Mouse (Mus musculus) hindbrain, embryonic 14.5 days (tissue): ENCODE measurements at regions not wholly inside any gene's neighbourhood (a gene's known extent, or its start where the extent isn't known, plus 50 kb on each side); places are given as distances from the start of the nearest gene placed in this dataset.

Experiments
- ATAC-seq: fragments of 200-750 bp; cut with Nextera tagmentation; 2 replicates; pipeline ENCODE4 v1.8.0; 2017; ENCODE audit warnings: moderate number of reproducible peaks, mild to moderate bottlenecking, moderate TSS enrichment, moderate library complexity; ENCODE audit not compliant: low FRiP score
- DNase-seq: peaks from one replicate; pipeline ENCODE4 v3.0.0-alpha.2; 2015; ENCODE audit warnings: low spot score
- H3K27ac ChIP-seq: fragments of 300-500 bp; sonication (generic); 2 replicates; pipeline ENCODE4 v1.5.1; 2014; ENCODE audit warnings: mild to moderate bottlenecking, moderate library complexity
- H3K27me3 ChIP-seq: fragments of 300-500 bp; sonication (generic); 2 replicates; pipeline ENCODE4 v1.6.1; 2014; ENCODE audit warnings: mild to moderate bottlenecking, low read length, mixed read lengths; ENCODE audit not compliant: control insufficient read depth, insufficient read depth
- H3K36me3 ChIP-seq: fragments of 300-500 bp; sonication (generic); replicated peaks from 2 replicates; pipeline ENCODE4 v1.6.1; 2014; ENCODE audit not compliant: control insufficient read depth, insufficient read depth
- H3K4me1 ChIP-seq: fragments of 300-500 bp; sonication (generic); replicated peaks from 2 replicates; pipeline ENCODE4 v1.6.1; 2014; ENCODE audit warnings: antibody characterized with exemption, low read length, mixed read lengths; ENCODE audit not compliant: control insufficient read depth, insufficient read depth
- H3K4me2 ChIP-seq: fragments of 300-500 bp; sonication (generic); replicated peaks from 2 replicates; pipeline ENCODE4 v1.6.1; 2014; ENCODE audit warnings: mild to moderate bottlenecking, moderate library complexity
- H3K4me3 ChIP-seq: fragments of 300-500 bp; sonication (generic); replicated peaks from 2 replicates; pipeline ENCODE4 v1.5.1; 2014; ENCODE audit warnings: mild to moderate bottlenecking, low read length
- H3K9ac ChIP-seq: fragments of 300-500 bp; sonication (generic); 2 replicates; pipeline ENCODE4 v1.6.1; 2014
- H3K9me3 ChIP-seq: fragments of 300-500 bp; sonication (generic); 2 replicates; pipeline ENCODE4 v1.6.1; 2016; ENCODE audit warnings: low read length; ENCODE audit not compliant: control insufficient read depth
- WGBS: fragments of 180-500 bp; shearing (Covaris S2); extraction: QIAGEN DNeasy Blood & Tissue Kit; methylation state at CpG from one replicate; pipeline ENCODE4 v1.1.7; 2014; 5-methylcytosine and 5-hydroxymethylcytosine counted together

DNA sequence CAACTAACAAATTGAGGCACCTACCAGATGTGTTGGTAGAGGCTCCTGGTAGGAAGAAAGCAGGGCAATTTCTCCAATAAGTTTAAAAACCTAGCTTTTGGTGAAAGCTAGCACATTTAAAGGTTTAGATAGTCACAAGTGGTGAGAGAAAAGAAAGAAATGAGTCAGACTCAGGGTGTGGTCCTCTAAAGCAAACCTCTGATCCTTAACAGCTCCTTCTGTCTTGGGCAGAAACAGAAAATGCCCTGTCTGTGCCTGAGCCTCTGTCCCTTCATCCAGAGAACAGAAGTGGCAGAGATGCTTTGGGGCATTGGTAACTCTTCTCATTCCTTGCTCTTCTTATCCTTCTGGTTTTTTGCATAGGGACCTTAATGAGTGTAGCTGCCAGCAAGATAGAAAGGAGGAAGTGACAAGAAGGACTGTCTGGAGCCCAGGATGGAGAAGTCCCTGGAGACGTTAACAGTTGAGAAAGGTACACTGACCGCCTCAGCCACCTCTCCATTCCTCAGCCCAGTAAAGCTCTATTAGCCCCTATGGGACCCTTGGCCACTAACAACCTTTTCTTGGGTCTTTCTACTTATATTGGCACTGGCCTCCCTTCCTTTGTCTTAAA is 570.8 kb downstream of the Adgrl2 start:
- Histone ChIP-seq H3K36me3 (no peaks in the 10 kb centered on the region), H3K9me3 (no peaks in the 10 kb centered on the region), H3K27me3 (no peaks in the 10 kb centered on the region), H3K4me2 (no peak overlapping the region), H3K9ac (no peak overlapping the region), H3K4me3 (no peak overlapping the region), H3K27ac (no peak overlapping the region), H3K4me1 (no peaks in the 10 kb centered on the region)
- DNase-seq (no peak), ATAC-seq (no peak)
- 86% methylated on average over 2 of the region's 2 CpGs for WGBS

DNA sequence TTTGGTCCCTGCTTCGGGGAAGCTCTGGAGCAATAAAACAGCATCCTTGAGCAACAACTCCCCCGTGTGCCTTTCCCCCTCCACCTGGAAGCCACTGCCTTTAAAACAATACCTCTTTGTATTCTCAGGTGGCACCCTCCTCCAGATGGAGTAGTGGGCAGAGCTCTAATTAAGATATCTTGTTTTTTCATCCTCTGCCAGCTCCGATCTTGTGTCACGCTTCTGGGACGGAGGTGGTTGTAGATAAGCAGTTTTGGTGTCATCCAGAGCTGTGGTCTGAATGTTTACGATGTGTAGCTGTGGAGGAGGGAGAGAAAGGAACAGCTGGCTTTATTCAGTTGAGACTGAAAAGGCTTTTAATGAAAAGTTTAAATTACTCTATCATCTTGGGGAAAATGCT is 572.3 kb downstream of the Adgrl2 start:
- ATAC-seq: no peak
- Histone ChIP-seq H3K9ac (no peak overlapping the region), H3K4me2 (no peak overlapping the region), H3K4me1 (no peaks in the 10 kb centered on the region), H3K4me3 (no peak overlapping the region), H3K9me3 (no peaks in the 10 kb centered on the region), H3K27me3 (no peaks in the 10 kb centered on the region), H3K36me3 (no peaks in the 10 kb centered on the region), H3K27ac (no peak overlapping the region)
- no peak for DNase-seq
- 27% methylated on average over 6 of the region's 6 CpGs for WGBS

DNA sequence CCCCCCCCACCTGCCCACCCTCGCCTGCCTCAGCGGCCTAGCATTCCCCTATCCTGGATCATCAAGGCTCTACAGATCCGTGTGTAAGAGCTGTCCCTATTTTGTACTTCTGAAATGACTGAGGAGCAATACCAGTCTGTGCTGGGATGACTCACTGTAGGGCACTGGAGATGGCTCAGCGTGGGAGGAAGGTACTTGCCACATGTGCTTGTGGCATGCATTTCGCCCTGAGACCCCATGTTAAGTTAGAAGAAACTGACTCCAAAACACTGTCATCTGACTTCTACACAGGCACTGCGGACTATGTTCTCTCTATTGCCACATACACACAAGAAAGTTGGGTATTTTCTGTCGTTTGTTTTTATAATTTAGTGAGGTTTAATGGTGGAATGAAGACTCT is 574.9 kb downstream of the Adgrl2 start:
- no peaks in the 10 kb centered on the region for H3K9me3 ChIP-seq
- H3K27ac ChIP-seq: no peak overlapping the region
- H3K9ac ChIP-seq: no peak overlapping the region
- DNase-seq: no peak
- ATAC-seq: no peak
- H3K27me3 ChIP-seq: no peaks in the 10 kb centered on the region
- no peaks in the 10 kb centered on the region for H3K36me3 ChIP-seq
- no peak overlapping the region for H3K4me3 ChIP-seq
- no peak overlapping the region for H3K4me2 ChIP-seq
- WGBS: 89% methylated on average over 7 of the region's 7 CpGs
- no peaks in the 10 kb centered on the region for H3K4me1 ChIP-seq

DNA sequence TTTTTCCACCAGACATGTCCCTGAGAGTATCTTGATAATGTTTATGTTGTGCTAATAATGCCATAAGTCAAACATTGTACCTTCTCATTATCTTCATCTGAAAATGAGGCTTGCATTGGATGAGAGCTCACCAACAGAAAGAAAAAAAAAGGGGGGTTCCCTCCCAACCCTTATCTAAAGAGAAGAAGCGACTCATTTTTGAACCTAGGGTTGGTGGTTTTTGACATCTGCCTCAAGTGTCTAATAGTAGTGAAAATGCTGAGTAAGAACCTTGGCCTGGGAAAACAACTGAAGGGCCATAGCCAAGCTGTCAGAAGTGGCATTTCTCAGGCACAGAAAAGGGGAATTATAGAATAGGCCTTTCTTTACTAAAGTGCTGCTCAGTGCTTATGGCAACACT is 577.3 kb downstream of the Adgrl2 start:
- Histone ChIP-seq H3K4me3 (no peak overlapping the region), H3K4me1 (no peaks in the 10 kb centered on the region), H3K4me2 (no peak overlapping the region), H3K36me3 (no peaks in the 10 kb centered on the region), H3K27ac (no peak overlapping the region), H3K9me3 (no peaks in the 10 kb centered on the region), H3K27me3 (no peaks in the 10 kb centered on the region), H3K9ac (no peak overlapping the region)
- no peak for DNase-seq
- WGBS: 82% methylated on average over 1 of the region's 1 CpGs
- no peak for ATAC-seq

DNA sequence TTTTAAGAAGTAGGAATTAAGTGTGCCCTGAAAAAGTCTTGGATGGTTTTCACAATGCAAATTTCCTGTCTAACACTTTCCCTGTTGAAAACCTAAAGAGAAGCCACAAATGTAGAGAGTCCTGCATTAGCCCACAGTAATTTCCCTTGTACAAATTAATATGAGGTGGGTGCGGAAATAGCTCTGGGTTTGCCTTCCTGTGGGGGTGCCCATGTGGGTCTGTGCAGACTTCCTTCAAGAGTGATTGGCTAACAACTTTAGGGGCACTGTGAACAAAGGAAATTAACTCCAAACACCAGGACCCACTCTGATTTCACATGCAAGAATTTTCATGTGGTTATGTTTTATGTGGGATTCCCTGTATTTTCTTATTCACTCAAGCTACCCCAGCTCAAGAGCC is 578.2 kb downstream of the Adgrl2 start:
- no peak overlapping the region for H3K4me2 ChIP-seq
- no peak overlapping the region for H3K27ac ChIP-seq
- H3K36me3 ChIP-seq: no peaks in the 10 kb centered on the region
- no peak for DNase-seq
- 91% methylated on average over 1 of the region's 1 CpGs for WGBS
- H3K27me3 ChIP-seq: no peaks in the 10 kb centered on the region
- no peak overlapping the region for H3K9ac ChIP-seq
- no peaks in the 10 kb centered on the region for H3K9me3 ChIP-seq
- H3K4me3 ChIP-seq: no peak overlapping the region
- ATAC-seq: no peak
- H3K4me1 ChIP-seq: no peaks in the 10 kb centered on the region

DNA sequence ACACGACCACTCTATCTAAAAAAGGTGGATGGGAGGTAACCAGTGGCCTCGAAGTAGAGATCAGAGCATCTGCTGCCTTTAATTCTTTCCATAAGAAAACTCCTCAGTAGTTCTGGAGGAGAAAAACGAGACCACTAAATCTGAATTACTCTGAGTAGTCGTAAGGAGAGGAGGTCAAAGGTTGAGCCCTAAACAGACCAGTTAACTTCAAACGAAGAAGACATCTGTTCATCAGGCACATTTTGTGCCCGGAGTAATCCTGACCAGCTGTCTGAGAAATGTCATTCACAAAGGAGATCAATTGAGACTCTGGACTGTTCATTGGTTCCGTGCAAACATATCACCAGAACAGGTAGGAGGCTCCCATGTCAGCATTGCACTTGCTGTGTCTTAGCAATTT is 592.0 kb downstream of the Adgrl2 start:
- no peak for DNase-seq
- Histone ChIP-seq H3K4me3 (no peak overlapping the region), H3K9ac (no peak overlapping the region), H3K36me3 (no peaks in the 10 kb centered on the region), H3K27ac (no peak overlapping the region), H3K4me2 (no peak overlapping the region), H3K9me3 (no peaks in the 10 kb centered on the region), H3K27me3 (no peaks in the 10 kb centered on the region), H3K4me1 (no peaks in the 10 kb centered on the region)
- 52% methylated on average over 7 of the region's 7 CpGs for WGBS
- no peak for ATAC-seq

DNA sequence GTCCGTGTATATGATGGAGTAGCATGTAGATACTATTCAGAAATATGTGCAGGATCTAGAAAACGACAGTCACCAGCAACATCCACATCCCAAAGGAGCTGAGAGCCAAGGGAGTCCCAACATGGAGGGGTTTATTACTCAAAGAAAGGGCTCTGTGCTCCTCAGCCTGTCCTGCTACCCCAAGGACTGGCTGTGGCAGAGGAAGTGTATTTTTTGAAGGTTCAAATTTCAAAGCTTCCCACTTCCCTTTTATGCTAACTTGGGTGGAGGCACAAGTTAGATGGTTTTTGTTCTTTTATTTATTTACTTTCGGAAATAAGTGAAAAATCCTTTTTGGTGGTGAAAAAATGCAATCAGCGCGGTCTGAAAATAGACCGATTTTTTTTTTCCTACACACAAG is 602.8 kb downstream of the Adgrl2 start:
- Histone ChIP-seq H3K4me3 (no peak overlapping the region), H3K36me3 (no peaks in the 10 kb centered on the region), H3K4me1 (no peaks in the 10 kb centered on the region), H3K9me3 (peaks cover 3% of the 10 kb centered on the region; the same call in 1 of the 2 replicates), H3K4me2 (no peak overlapping the region), H3K9ac (no peak overlapping the region), H3K27ac (no peak overlapping the region), H3K27me3 (no peaks in the 10 kb centered on the region)
- ATAC-seq: no peak
- 86% methylated on average over 6 of the region's 6 CpGs for WGBS
- no peak for DNase-seq

DNA sequence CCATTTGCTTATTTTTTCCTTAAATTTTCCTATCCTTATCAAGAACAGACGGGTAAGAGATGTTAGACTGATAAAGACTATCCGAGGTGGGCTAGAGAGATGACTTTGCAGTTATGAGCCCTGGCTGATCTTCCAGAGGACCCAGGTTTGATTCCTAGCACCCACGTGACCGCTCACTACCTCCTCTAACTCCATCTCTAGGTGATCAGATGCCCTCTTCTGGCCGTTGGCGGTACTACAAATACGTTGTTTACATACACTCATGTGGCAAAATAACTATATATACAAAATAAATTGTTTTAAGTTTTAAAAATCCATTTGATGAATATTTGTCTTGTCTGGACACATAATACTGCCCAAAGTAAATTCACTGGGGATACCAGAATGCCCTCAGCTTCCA is 604.6 kb downstream of the Adgrl2 start:
- Histone ChIP-seq H3K27ac (no peak overlapping the region), H3K9me3 (peaks cover 3% of the 10 kb centered on the region; the same call in 1 of the 2 replicates), H3K27me3 (no peaks in the 10 kb centered on the region), H3K9ac (no peak overlapping the region), H3K4me1 (no peaks in the 10 kb centered on the region), H3K4me2 (no peak overlapping the region), H3K36me3 (no peaks in the 10 kb centered on the region), H3K4me3 (no peak overlapping the region)
- DNase-seq: no peak
- WGBS: 96% methylated on average over 7 of the region's 7 CpGs
- ATAC-seq: no peak

DNA sequence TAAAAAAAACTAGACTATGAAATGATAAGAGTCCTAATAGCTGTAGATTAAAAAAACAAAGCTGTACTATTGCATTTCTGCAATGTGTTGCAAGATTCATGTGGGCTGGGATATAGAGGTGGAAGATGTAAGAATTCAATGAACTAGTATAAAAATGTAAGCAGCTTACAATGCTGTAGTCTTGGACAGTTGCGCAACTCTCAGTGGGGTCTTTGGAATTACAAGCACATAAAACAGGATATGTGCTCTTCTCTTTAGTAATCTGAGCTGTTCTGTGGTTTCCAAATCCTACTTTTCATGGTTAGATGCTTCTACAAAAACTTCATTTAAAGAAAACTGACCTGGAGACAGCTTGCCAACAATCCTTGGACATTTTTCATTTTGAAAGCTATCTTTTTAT is 609.3 kb downstream of the Adgrl2 start:
- Histone ChIP-seq H3K27ac (no peak overlapping the region), H3K36me3 (no peaks in the 10 kb centered on the region), H3K4me1 (no peaks in the 10 kb centered on the region), H3K4me2 (no peak overlapping the region), H3K9me3 (peaks cover 3% of the 10 kb centered on the region; the same call in 1 of the 2 replicates), H3K9ac (no peak overlapping the region), H3K4me3 (no peak overlapping the region), H3K27me3 (no peaks in the 10 kb centered on the region)
- WGBS: 93% methylated on average over 1 of the region's 1 CpGs
- ATAC-seq: no peak
- DNase-seq: no peak

DNA sequence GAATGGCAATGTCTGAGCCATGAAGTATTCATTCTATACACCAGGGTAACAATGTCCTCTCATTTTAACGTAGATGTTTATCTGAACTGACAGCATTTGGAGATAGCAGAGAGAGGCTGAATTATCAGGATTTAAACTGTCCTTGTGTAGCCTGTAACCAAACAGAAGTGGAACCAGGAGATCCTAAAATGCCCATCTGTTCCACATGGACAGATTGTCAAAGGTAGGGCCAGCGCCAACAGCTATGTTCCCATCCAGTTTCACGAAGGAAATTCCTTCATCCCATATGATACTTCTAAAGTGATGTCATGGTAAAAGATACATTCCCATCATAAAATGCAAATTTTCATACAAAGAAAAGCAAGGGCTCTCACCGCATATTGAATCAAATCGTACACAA is 627.0 kb downstream of the Adgrl2 start:
- DNase-seq (no peak), ATAC-seq (no peak)
- Histone ChIP-seq H3K9ac (no peak overlapping the region), H3K9me3 (no peaks in the 10 kb centered on the region), H3K36me3 (no peaks in the 10 kb centered on the region), H3K4me2 (no peak overlapping the region), H3K4me3 (no peak overlapping the region), H3K27me3 (no peaks in the 10 kb centered on the region), H3K27ac (no peak overlapping the region), H3K4me1 (no peaks in the 10 kb centered on the region)
- WGBS: 86% methylated on average over 5 of the region's 5 CpGs
